Mouse (Mus musculus): ENCODE data around the gene Fzd4.

Fzd4 gene

DNA sequence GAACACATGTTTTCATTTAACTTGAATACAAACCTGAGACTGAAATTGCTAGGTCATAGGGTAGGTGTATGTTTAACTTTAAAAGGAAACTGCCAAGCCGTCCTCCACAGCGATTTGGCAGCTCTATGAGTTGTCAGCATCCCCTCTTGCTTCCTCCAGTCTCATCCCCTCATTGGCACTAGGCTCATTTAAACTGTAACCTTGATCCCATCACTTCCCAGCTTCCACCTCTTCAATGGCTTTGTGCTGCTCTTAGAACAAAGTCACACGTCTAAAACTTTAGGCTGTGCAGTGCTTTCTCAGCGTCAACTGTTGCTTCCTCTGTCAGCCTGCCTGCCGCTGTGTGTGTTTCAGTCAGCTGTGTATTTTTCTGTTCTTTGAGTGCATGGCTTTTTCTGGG, 22.9 kb downstream of the Fzd4 start:
- no peak for DNase-seq (ENCODE audit: low read depth)

DNA sequence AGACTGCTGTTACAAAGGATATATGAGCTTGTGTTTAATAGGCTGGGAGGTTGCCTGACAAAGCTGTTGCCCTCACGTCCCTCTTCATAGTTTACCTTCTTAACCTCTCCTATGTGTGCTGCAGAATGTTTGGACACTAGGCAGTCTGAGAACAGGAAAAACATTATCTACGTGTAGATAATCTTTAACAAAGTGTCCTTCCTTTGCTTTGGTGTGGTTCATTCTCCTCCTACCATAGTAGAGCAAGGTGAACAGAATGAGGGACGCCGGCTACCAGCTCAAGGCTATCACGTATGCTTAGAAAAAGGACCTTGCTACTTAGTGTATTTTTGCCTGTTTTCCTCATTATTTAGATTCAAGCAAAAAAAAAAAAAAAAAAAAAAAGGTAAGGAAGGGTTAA, 24.6 kb downstream of the Fzd4 start:
- no peak for DNase-seq (ENCODE audit: low read depth)

DNA sequence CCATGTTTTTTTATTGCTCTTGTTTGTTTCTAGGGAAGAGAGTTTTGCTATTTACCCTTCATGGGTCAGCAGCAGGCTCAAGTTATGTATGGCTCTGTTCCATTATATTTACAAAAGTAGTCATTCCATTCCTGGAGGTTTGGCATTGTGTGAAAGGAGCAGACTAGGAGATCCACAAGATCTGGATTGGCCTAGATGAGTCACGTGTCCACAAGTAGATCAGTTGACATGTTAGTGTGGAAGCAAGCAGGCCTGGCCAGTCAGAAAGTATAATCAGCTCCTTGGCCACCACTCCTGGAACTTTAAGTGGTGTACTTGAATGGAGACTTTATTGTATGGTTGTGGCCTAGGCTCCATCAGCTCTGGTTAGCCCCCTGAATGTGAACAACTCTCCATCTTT, 25.2 kb downstream of the Fzd4 start:
- DNase-seq (ENCODE audit: low read depth), result no peak

DNA sequence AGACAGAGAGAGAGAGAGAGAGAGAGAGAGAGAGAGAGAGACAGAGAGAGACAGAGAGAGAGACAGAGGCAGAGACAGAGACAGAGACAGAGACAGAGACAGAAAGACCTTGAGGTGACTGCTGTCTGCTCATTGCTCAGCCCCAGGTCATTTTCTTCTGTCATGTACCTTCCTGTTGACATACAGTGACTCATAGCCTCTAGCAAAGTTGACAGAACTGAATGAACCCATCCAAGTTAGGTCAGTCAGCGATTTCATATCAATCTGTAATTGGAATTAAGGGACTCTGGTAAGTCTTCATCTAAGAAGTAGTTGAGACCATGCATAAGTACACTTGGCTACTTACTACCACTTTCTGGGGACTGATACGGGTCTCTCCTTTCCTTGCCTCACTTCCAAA, 27.0 kb downstream of the Fzd4 start:
- no peak for DNase-seq (ENCODE audit: low read depth)

DNA sequence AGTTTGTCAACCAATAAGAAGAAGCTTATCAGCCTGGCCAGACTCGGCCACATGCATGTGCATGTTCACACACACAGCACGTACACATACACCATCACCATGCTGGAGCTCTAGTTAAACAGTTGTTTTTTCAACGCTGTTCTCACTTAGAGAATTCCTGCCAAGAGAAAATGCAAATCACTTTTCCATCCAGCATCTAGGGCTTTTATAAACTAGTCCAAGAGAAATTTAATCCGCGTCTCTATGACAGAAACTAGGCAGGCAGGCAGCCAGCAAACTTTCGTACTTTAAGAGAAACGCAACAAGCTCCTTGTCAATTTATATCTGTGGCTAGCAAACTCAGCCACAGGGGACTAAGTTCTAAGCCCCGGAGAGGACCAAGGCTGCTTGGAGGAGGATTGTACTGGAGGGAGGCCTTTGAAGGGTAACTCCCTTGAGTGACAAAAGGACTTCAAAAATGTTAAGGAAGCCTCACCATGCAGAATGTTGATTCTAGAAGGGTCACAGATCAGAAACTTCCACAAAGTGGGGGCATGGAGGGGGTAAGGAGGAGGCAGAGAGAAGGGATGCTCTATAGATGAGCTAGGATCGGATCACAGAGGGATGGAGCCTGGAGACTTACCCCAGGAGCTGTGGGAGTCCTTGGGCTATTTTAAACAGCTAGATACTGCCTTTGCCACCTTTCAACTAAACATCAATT, 29.2 kb downstream of the Fzd4 start:
- no peak for DNase-seq (ENCODE audit: low read depth)

DNA sequence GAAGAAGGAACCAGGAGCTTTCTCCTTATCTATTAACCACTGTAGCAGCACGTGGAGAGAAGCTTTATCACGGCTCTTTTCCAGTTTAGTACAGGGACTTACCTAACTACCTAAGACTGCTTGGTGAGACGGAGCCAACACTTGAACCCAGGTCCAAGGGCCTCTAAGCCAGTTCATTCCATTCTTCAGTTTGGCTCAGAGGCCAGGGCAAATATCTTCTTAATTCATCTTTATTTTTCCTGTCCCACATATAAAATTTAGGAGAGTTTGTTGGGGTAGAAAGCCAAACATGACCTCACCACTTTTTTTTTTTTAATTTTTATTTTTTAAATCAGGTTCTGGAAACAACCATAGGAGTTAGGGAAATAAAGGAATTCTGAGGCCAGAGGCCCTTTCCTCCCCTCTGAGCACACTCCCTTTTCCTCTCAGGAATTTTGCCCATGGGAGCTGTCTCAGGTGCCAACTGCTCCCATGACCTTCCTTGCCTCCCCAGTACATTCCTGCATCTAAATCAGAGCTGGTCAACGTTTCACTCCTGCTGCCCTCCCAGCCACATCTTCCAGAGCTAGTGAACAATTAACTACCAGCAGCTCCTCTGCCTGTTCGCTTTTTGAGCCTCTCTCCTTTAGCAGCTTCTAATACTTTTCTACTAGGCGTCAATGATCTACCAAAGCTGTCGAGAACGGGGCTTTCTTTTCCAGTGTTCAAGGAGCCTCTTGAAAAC, 29.9 kb downstream of the Fzd4 start:
- DNase-seq (ENCODE audit: low read depth), result no peak

DNA sequence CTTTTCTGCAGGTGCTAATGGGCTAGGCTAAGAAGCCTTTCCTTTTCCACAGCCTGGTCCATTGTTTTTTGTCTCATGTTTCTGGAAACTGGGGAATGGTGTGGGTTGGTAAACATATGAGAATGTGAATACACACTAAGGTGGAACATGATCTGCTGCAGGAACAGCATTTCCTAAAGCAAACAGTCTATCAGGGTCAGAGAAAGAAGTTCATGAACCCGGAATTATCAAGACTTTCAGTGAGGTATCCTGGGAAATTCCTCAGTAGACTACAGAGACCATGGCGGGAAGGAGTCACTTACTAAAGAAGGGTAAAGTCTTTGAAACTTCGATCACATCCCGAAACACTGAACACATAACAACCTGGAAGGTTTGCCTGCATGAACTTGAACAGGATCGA, 32.2 kb downstream of the Fzd4 start:
- no peak for DNase-seq (ENCODE audit: low read depth)

DNA sequence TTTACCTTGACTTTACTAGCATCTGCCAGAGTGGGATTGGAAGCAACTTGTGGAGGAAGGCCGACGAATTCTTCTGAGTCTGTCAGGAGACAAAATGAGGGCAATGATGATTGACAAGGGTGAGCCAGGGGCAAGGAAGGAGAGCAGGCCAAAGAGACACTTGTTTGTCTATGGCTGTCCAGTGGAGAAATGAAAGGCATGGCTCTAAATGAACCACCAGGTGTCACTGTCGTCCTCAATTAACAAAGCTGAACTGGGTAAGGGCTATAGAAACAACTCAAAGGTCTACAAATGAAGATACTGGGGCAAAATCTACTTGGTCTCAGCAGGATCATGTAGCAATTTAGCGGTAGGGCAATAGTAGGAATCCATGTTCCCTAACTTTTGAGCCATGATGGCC, 33.4 kb downstream of the Fzd4 start:
- DNase-seq (ENCODE audit: low read depth), result no peak

DNA sequence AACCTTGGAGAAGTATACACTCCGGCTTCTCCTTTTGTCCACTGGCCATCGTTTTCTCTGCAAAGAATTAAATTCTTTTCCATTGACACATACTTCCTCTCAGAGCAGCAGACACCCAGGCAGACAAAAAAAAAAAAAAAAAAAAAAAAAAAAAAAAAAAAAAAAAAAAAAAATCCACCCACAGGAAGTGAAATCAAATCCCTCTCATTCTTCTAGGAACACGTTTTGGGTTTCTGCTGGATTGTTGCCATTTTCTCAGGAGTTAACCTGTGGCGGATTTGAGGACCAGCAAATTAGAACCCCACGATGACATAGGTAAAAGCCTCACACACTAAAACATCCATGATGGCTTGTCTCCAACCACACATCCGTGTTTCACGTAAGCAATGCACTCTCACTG, 37.1 kb downstream of the Fzd4 start:
- DNase-seq (ENCODE audit: low read depth), result no peak

DNA sequence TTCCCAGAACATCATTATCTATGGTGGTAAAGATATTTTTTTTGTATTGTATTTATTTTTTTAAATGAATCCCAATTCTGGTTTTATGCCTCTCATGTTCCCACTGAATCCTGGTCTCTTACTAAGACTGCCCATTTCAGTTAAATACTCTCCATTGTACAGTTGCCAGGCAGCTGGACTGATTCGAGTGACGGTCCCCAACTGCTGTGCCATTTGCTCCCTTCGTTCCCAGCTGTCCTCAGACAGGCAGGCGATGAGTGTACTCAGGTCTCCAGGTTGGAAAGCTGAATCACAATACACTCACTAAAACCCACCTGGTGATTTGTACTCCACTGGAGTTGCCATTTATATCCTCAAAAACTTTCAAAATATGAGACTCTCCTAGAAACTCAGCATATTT, 38.1 kb downstream of the Fzd4 start:
- DNase-seq (ENCODE audit: low read depth), result no peak

DNA sequence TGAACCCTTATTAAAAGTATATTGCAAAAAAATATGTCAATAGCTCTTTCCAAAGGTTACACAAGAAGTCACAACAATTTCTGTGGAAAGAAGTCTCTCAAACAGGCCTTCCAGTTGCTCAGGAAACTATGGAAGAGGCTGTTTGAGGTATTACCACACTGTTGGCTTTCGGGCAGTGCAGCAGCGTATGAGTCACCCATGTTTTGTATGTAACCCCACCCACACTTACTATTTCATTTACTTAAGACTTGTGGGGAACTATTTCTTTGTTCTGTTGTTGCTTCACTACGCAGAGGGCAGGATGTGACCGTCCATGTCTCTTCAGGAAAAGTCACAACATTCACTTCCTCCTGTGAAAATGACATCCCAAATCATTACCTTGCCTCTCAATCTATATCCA, 41.0 kb downstream of the Fzd4 start:
- DNase-seq (ENCODE audit: low read depth), result no peak

DNA sequence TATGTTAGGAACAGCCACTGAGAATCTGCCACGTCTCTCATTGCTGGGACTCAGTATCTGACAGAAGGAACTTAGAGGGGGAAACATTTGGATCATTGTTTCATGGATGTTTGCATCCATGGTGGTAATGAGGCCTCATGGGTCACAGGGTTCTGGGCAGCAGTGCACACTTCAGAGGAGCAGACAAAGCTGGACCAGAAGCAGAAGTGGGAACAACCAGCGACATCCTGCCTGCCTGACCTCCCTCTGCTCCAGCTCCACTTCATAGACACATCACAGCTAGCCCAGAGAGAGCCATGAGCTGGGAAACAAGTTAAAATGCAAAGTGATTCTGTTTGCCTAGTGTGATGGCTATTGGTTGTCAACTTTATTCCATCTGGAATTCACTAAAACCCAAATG, 46.2 kb downstream of the Fzd4 start:
- DNase-seq (ENCODE audit: low read depth), result no peak

DNA sequence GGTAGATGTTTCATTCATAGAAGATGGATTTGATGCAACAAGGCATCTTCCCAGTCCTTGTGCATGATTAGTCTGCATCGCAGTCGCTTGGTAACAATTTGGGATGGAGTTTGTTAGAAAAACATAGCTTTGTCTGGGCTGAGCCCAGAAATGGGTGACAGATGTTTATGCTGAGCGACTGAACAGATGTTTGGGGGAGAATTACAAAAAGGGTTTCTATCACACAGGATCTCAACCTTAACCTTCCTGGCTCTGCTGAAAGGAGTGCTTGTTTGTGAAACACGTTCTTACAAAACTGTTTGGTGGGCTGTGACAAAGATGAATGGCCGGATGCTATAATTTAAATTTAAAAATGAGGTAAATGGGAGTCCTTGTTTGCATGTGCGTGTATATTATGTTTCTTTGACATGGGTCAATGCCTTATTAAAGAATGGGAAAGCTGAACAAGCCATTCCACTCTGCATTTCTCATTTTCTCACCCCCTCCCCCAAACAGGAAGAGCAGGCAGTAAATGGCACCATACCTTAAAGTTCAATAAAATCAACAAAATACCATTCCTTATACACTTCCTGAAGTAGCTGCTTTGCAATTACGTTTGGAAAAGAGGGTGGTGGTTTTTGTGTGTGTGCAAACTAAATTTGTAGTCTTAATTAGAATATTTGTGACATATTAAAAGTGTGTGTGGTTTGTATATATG, 52.4 kb downstream of the Fzd4 start:
- DNase-seq (ENCODE audit: low read depth), result no peak

DNA sequence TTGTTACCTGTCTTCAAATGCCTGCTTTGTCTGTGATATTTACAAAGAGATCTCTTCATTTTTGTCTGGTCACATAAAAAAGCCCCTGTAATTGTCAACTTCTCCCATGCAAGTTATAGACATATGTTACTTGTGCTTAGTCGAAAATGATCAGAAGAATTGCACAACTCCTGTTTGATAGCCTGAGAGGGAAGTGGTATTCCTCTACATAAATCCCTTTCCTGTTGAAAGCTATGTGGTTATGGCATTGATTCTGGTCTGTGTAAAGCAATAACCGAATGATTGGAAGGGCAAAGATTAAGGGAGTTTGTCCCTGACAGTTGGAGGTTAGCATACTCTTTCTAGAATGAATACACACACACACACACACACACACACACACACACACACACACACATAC, 55.5 kb downstream of the Fzd4 start:
- no peak for DNase-seq (ENCODE audit: low read depth)

DNA sequence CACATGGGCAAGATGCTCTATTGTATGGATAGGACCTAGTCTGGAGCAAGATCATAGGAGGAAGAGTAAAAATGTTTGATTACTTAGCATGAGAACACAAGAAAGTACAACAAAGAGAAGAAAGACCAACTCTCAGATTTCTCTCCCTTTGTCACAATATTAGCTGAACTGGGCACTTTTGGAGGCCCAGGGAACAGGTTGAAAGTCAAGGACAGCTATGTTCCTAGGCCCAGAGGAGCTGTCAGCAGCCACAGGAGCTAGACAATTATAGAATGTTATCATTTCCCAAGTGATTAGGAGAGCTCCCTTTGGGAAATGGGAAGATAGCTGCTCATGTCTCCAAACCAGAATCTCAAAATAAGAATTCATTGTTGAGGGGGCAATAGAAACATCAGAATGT, 56.8 kb downstream of the Fzd4 start:
- no peak for DNase-seq (ENCODE audit: low read depth)

DNA sequence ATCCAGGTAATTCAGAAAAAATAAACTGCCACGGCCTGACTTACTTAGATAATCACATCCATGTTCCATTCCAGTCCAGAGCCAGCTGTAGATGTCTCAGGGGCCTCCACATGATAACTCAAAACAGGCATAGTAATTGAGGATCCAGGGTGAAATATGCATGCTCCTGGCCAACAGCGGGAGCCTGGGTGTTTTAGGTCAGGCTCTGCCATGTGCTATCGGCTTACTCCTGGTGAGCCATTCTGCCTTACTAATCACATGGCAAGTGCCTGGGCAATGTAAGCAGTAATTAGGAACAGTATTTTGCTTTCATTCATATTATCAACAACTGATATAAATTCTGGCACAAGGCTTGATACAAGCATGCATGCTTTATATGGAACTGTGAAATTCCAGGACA, 57.2 kb downstream of the Fzd4 start:
- no peak for DNase-seq (ENCODE audit: low read depth)
